Comparison of ENCODE assay signal across 16 mouse cellular contexts in the genomic region with DNA sequence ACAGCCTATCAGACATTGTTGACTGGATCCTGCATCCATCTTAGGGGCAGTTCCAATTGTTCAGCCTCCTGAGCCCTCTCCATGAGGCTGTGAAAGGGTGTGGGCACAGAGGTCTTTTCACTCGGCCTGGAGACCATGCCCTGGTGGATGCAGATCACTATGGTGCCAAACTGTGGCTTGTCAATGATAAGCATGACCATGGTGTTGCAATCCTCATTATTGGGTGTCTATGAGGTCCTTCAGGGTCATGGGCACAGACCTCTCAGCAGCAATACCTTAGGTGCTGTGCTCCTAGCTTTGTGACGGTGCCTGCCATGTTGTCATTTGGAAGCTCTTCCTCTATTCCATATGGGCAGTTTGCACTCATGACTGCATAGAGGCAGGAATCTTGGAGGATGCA.
"Had no signal": no experiment of that assay in that cellular context is flagged by ENCODE, and none has a peak within 500 bp of the region (broad histone marks: within the 10 kb centered on the region; RNA-seq: fewer than 3 reads in every experiment).

No protein-coding gene starts in this region.

- H3K27me3 ChIP-seq: neural tube, embryonic 13.5 days; neural tube, embryonic 15.5 days; stomach, embryonic 15.5 days had no signal

- H3K9me3 ChIP-seq: neural tube, embryonic 13.5 days; neural tube, embryonic 15.5 days; stomach, embryonic 15.5 days had no signal

- H3K27ac ChIP-seq: neural tube, embryonic 13.5 days; neural tube, embryonic 15.5 days; stomach, embryonic 15.5 days; stomach, postnatal 0 days had no signal

- H3K4me3 ChIP-seq: neural tube, embryonic 13.5 days; neural tube, embryonic 15.5 days; stomach, embryonic 15.5 days had no signal

- H3K9ac ChIP-seq: neural tube, embryonic 13.5 days; neural tube, embryonic 15.5 days; stomach, embryonic 15.5 days had no signal

- DNase-seq: retina, postnatal 1 day; right cerebral cortex, adult 18-20 months; right cerebral cortex, postnatal 14 days; right cerebral cortex, postnatal 25 days; right cerebral cortex, postnatal 4 days; spleen, adult 18-20 months; thymus, adult 18-20 months; thymus, adult 2 months; thymus, postnatal 14 days; thymus, postnatal 25 days; thymus, postnatal 36 days; thymus, postnatal 4 days had no signal

- H3K4me1 ChIP-seq: stomach, embryonic 15.5 days had no signal

- H3K36me3 ChIP-seq: neural tube, embryonic 13.5 days; neural tube, embryonic 15.5 days; stomach, embryonic 15.5 days had no signal
